Mouse (Mus musculus) heart, postnatal 0 days (tissue): ENCODE results near the gene Slc13a3. TPM values are rescaled to one million over a fixed set of nuclear protein-coding genes. Genes with fewer than 3 reads are reported as not detected.

Source experiments
- ATAC-seq: fragments of 200-750 bp; cut with Nextera tagmentation; 2 replicates; pipeline ENCODE4 v1.8.0; 2017; ENCODE audit warnings: low read depth, moderate number of reproducible peaks, moderate library complexity; ENCODE audit not compliant: insufficient read depth
- DNase-seq: peaks from one replicate; pipeline ENCODE4 v3.0.0-alpha.2; 2016; ENCODE audit warnings: low spot score
- H3K27ac ChIP-seq: fragments of 300-500 bp; sonication (generic); 2 replicates; pipeline ENCODE4 v1.5.1; 2014; ENCODE audit warnings: low read depth, mild to moderate bottlenecking
- H3K27me3 ChIP-seq: fragments of 300-500 bp; sonication (generic); 2 replicates; pipeline ENCODE4 v1.6.1; 2014; ENCODE audit warnings: low read length, mixed read lengths; ENCODE audit not compliant: control insufficient read depth, insufficient read depth
- H3K36me3 ChIP-seq: fragments of 300-500 bp; sonication (generic); replicated peaks from 2 replicates; pipeline ENCODE4 v1.6.1; 2014; ENCODE audit warnings: low read length, mixed read lengths; ENCODE audit not compliant: control insufficient read depth, insufficient read depth
- H3K4me1 ChIP-seq: fragments of 300-500 bp; sonication (generic); 2 replicates; pipeline ENCODE4 v1.6.1; 2014; ENCODE audit warnings: antibody characterized with exemption; ENCODE audit not compliant: control insufficient read depth, insufficient read depth
- H3K4me2 ChIP-seq: fragments of 300-500 bp; sonication (generic); 2 replicates; pipeline ENCODE4 v1.6.1; 2014; ENCODE audit warnings: low read depth, mild to moderate bottlenecking, low read length, moderate library complexity
- H3K4me3 ChIP-seq: fragments of 300-500 bp; sonication (generic); 2 replicates; pipeline ENCODE4 v1.5.1; 2014; ENCODE audit warnings: low read depth, low read length
- H3K9ac ChIP-seq: fragments of 300-500 bp; sonication (generic); replicated peaks from 2 replicates; pipeline ENCODE4 v1.6.1; 2014; ENCODE audit warnings: low read depth, low read length, mixed read lengths
- H3K9me3 ChIP-seq: fragments of 300-500 bp; sonication (generic); replicated peaks from 2 replicates; pipeline ENCODE4 v1.6.1; 2016; ENCODE audit warnings: low read length; ENCODE audit not compliant: control insufficient read depth
- CTCF ChIP-seq: IDR thresholded peaks from 2 replicates; pipeline ENCODE4 v1.5.1; 2016; ENCODE audit warnings: antibody characterized with exemption, control low read depth, low read depth
- EP300 ChIP-seq: IDR thresholded peaks from 2 replicates; pipeline ENCODE4 v1.6.1; 2016; ENCODE audit warnings: antibody characterized with exemption, low read depth
- WGBS: fragments of 180-500 bp; shearing (Covaris S2); extraction: QIAGEN DNeasy Blood & Tissue Kit; methylation state at CpG from one replicate; pipeline ENCODE4 v1.1.7; 2014; 5-methylcytosine and 5-hydroxymethylcytosine counted together
- polyA plus RNA-seq: library from polyadenylated mRNA; unstranded; fragments of >200 nt; fragmentation: Nextera tagmentation; extraction: Ambion mirVana; gene quantifications from 2 replicates; pipeline ENCODE4 v1.2.1, GENCODE M21; 2015
- total RNA-seq: library from RNA; depleted of rRNA; stranded (reverse); fragments of >200 nt; gene quantifications from 2 replicates; pipeline ENCODE4 v1.2.3, GENCODE M21; 2014; ENCODE audit warnings: low replicate concordance

Gene Slc13a3
- total and polyA plus RNA-seq, 2 experiments from 2014 or later = 0.16 TPM; not detected in 1

- TF ChIP-seq CTCF = no peak
- TF ChIP-seq EP300 = no peak
- no peaks in the 10 kb centered on the region for H3K9me3 ChIP-seq
- ATAC-seq (no peak), DNase-seq (no peak)
- no peak overlapping the region for H3K4me2 ChIP-seq
- no peaks in the 10 kb centered on the region for H3K4me1 ChIP-seq
- WGBS = 79% methylated on average over 10 of the region's 10 CpGs
- no peak overlapping the region for H3K9ac ChIP-seq
- H3K36me3 ChIP-seq = no peaks in the 10 kb centered on the region
- H3K4me3 ChIP-seq = no peak overlapping the region
- no peak overlapping the region for H3K27ac ChIP-seq
- H3K27me3 ChIP-seq = no peaks in the 10 kb centered on the region
Observed at GRCm38 (mm10) chr2:165439613-165440012, 33.4 kb downstream of the Slc13a3 start.

GRCm38 (mm10) chr2:165438881-165439280 lies 34.1 kb downstream of the Slc13a3 start:
- WGBS = 73% methylated on average over 7 of the region's 7 CpGs
- H3K9me3 ChIP-seq = no peaks in the 10 kb centered on the region
- H3K9ac ChIP-seq = no peak overlapping the region
- TF ChIP-seq EP300 (no peak), CTCF (no peak)
- H3K27me3 ChIP-seq = no peaks in the 10 kb centered on the region
- H3K4me1 ChIP-seq = no peaks in the 10 kb centered on the region
- H3K4me3 ChIP-seq = no peak overlapping the region
- H3K36me3 ChIP-seq = no peaks in the 10 kb centered on the region
- H3K4me2 ChIP-seq = no peak overlapping the region
- DNase-seq (no peak), ATAC-seq (no peak)
- no peak overlapping the region for H3K27ac ChIP-seq

GRCm38 (mm10) chr2:165428694-165429093 lies 44.3 kb downstream of the Slc13a3 start:
- Histone ChIP-seq H3K4me3 (no peak overlapping the region), H3K27ac (no peak overlapping the region), H3K4me1 (no peaks in the 10 kb centered on the region), H3K36me3 (no peaks in the 10 kb centered on the region), H3K4me2 (no peak overlapping the region), H3K9me3 (no peaks in the 10 kb centered on the region), H3K27me3 (no peaks in the 10 kb centered on the region), H3K9ac (no peak overlapping the region)
- whole genome bisulfite sequencing = 23% methylated on average over 7 of the region's 7 CpGs
- TF ChIP-seq CTCF = no peak
- TF ChIP-seq EP300 = no peak
- DNase-seq = no peak
- no peak for ATAC-seq

GRCm38 (mm10) chr2:165420195-165420594 lies 52.8 kb downstream of the Slc13a3 start:
- H3K4me3 ChIP-seq = no peak overlapping the region
- no peaks in the 10 kb centered on the region for H3K36me3 ChIP-seq
- WGBS = 73% methylated on average over 2 of the region's 2 CpGs
- no peaks in the 10 kb centered on the region for H3K4me1 ChIP-seq
- H3K27me3 ChIP-seq = no peaks in the 10 kb centered on the region
- H3K27ac ChIP-seq = no peak overlapping the region
- H3K9ac ChIP-seq = no peak overlapping the region
- ATAC-seq (no peak), DNase-seq (no peak)
- no peak overlapping the region for H3K4me2 ChIP-seq
- no peaks in the 10 kb centered on the region for H3K9me3 ChIP-seq
- TF ChIP-seq EP300 = no peak
- no peak for TF ChIP-seq CTCF

GRCm38 (mm10) chr2:165419670-165420111 lies 53.3 kb downstream of the Slc13a3 start:
- DNase-seq = no peak
- Histone ChIP-seq H3K4me2 (no peak overlapping the region), H3K27me3 (no peaks in the 10 kb centered on the region), H3K4me3 (no peak overlapping the region), H3K9ac (no peak overlapping the region), H3K27ac (no peak overlapping the region), H3K4me1 (no peaks in the 10 kb centered on the region), H3K36me3 (no peaks in the 10 kb centered on the region), H3K9me3 (no peaks in the 10 kb centered on the region)
- no peak for ATAC-seq
- WGBS = 53% methylated on average over 4 of the region's 4 CpGs
- no peak for TF ChIP-seq CTCF
- no peak for TF ChIP-seq EP300

GRCm38 (mm10) chr2:165418577-165418976 lies 54.5 kb downstream of the Slc13a3 start:
- no peak overlapping the region for H3K4me3 ChIP-seq
- no peaks in the 10 kb centered on the region for H3K9me3 ChIP-seq
- TF ChIP-seq EP300 = no peak
- no peak for TF ChIP-seq CTCF
- H3K27ac ChIP-seq = no peak overlapping the region
- no peak overlapping the region for H3K4me2 ChIP-seq
- no peaks in the 10 kb centered on the region for H3K27me3 ChIP-seq
- no peak overlapping the region for H3K9ac ChIP-seq
- 90% methylated on average over 2 of the region's 2 CpGs for WGBS
- DNase-seq (no peak), ATAC-seq (no peak)
- no peaks in the 10 kb centered on the region for H3K36me3 ChIP-seq
- H3K4me1 ChIP-seq = no peaks in the 10 kb centered on the region
